Mouse (Mus musculus): ENCODE data around the gene Rab1a. TPM values are rescaled to one million over a fixed set of nuclear protein-coding genes. Genes with fewer than 3 reads are reported as not detected.

Rab1a gene
- total RNA-seq (2023; ENCODE audit: inconsistent age), result 84.9 to 87.5 TPM (median 85.3 TPM) in 4 replicates

DNA sequence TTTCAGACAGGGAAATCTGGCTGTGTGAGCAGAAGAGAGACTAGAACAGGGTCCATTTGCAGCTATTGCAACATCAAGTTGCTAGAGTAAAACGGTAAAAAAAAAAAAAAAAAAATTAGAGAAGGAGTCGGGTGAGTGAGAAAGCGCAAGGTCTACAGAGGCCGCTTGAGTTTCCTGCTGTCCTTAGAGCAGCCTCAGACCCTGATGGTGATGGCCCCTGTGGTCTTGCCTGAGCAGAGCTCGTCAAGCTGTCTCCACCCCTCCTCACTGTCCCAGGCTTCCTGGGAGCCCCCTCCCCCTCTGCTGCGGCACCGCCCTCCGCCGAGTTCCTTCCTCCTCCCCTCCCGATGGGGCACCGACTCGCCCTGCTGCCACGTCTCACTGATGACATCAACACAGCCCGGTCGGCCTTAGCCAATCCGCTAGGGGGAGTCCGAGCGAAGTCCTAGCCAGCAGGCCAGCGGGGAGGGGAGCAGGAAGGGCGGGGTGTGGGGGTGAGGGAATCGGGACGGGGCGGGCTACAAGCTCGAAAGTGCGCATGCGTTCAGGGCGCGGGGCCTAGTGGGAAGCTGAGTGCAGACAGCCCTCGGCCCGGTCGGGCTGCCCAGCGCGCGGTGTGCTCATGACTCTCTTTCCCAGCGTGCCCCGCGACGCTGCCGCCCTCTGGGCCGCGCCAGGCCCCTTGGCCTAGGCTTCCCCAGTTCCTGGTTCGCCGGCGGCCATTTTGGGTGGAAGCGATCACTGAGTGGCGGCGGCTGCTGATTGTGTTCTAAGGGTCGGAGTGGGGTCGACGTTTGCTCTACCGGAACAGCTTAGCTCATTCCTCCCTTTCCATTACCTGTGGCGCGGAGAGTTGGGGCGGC lies at the start of gene Rab1a:
Gene Rab1a, plus strand, starts transcription at position 720 of the 863 bp plus-strand sequence.

GRCm38 (mm10) chr11:20249296-20250110 lies 48.3 kb downstream of the Rab1a start, which contains the start of gene Cep68:
TSS of gene Cep68 (minus strand) at chr11:20249429.

Other genes with a start within 250 kb of the Rab1a start
- 312 to 324 TPM (median 320 TPM) in 4 replicates for gene Actr2, start 88.5 kb upstream of the Rab1a start, total RNA-seq (2023; ENCODE audit: inconsistent age)
- 33.3 to 40.3 TPM (median 35.3 TPM) in 4 replicates for gene Cep68, start 48.0 kb downstream of the Rab1a start, total RNA-seq (2023; ENCODE audit: inconsistent age)
- gene Slc1a4, start 131.3 kb downstream of the Rab1a start, total RNA-seq (2023; ENCODE audit: inconsistent age), result 0.51 to 0.93 TPM (median 0.63 TPM) in 4 replicates